Mouse (Mus musculus) ES-Bruce4 (cell line): ENCODE measurements around the gene Antxr2. TPM values are rescaled to one million over a fixed set of nuclear protein-coding genes. Genes with fewer than 3 reads are reported as not detected.

ENCODE experiments used
- H3K27ac ChIP-seq: 2 replicates; pipeline ENCODE4 v1.5.1; 2012; ENCODE audit warnings: low read length, inconsistent platforms; ENCODE audit not compliant: insufficient read depth
- H3K27me3 ChIP-seq: 2 replicates; pipeline ENCODE4 v1.6.1; 2012; ENCODE audit warnings: mild to moderate bottlenecking, low read length, inconsistent platforms; ENCODE audit not compliant: control insufficient read depth, poor library complexity, insufficient read depth, severe bottlenecking
- H3K36me3 ChIP-seq: 2 replicates; pipeline ENCODE4 v1.6.1; 2012; ENCODE audit warnings: inconsistent platforms, mild to moderate bottlenecking, low read length, moderate library complexity; ENCODE audit not compliant: control insufficient read depth, poor library complexity, insufficient read depth, severe bottlenecking
- H3K4me1 ChIP-seq: one replicate; pipeline ENCODE4 v1.8.1; 2011; ENCODE audit warnings: low read length; ENCODE audit not compliant: control insufficient read depth, insufficient read depth
- H3K4me3 ChIP-seq: 2 replicates; pipeline ENCODE4 v1.5.1; 2011; ENCODE audit warnings: low read depth, mild to moderate bottlenecking, low read length
- H3K9ac ChIP-seq: 2 replicates; pipeline ENCODE4 v1.6.1; 2012; ENCODE audit warnings: low read depth, mild to moderate bottlenecking, inconsistent platforms; ENCODE audit not compliant: poor library complexity, severe bottlenecking
- H3K9me3 ChIP-seq: replicated peaks from 2 replicates; pipeline ENCODE4 v1.6.1; 2012; ENCODE audit warnings: mild to moderate bottlenecking, low read length, inconsistent platforms; ENCODE audit not compliant: control insufficient read depth, poor library complexity, insufficient read depth, severe bottlenecking
- CTCF ChIP-seq: IDR thresholded peaks from one replicate; pipeline ENCODE4 v1.8.1; 2011; ENCODE audit warnings: low read depth, low read length
- EP300 ChIP-seq: IDR thresholded peaks from 2 replicates; pipeline ENCODE4 v1.6.1; 2011; ENCODE audit warnings: low read depth, low read length; ENCODE audit not compliant: insufficient read depth
- POLR2A ChIP-seq: IDR thresholded peaks from one replicate; pipeline ENCODE4 v1.8.1; 2011; ENCODE audit warnings: low read length; ENCODE audit not compliant: insufficient read depth
- polyA plus RNA-seq: library from polyadenylated mRNA; stranded (reverse); fragments of >200 nt; gene quantifications from 2 replicates; pipeline ENCODE4 v1.2.4, GENCODE M21; 2011; ENCODE audit warnings: low read depth; ENCODE audit not compliant: missing spikeins, insufficient read depth, insufficient read length

Antxr2 gene
- polyA plus RNA-seq, 1 experiment: 1.3 TPM

GRCm38 (mm10) chr5:97835418-97835817 is 195.4 kb downstream of the Antxr2 start:
- no peak overlapping the region for H3K9ac ChIP-seq
- no peaks in the 10 kb centered on the region for H3K36me3 ChIP-seq
- no peaks in the 10 kb centered on the region for H3K27me3 ChIP-seq
- H3K4me3 ChIP-seq: no peak overlapping the region
- no peak overlapping the region for H3K27ac ChIP-seq
- H3K9me3 ChIP-seq: no peaks in the 10 kb centered on the region
- no peaks in the 10 kb centered on the region for H3K4me1 ChIP-seq
- TF ChIP-seq EP300 (no peak), CTCF (no peak)

GRCm38 (mm10) chr5:97834770-97835169 is 196.1 kb downstream of the Antxr2 start:
- Histone ChIP-seq H3K9ac (no peak overlapping the region), H3K27me3 (no peaks in the 10 kb centered on the region), H3K4me1 (no peaks in the 10 kb centered on the region), H3K9me3 (no peaks in the 10 kb centered on the region), H3K27ac (no peak overlapping the region), H3K4me3 (no peak overlapping the region), H3K36me3 (no peaks in the 10 kb centered on the region)
- TF ChIP-seq CTCF: no peak
- TF ChIP-seq EP300: no peak
- TF ChIP-seq POLR2A: no peak

Other genes starting within 250 kb of the Antxr2 start
- gene Prdm8, start 136.2 kb upstream of the Antxr2 start, polyA plus RNA-seq: 0.61 and 0.76 TPM in 2 replicates
- 24.1 and 25.9 TPM in 2 replicates for gene Fgf5, start 223.1 kb upstream of the Antxr2 start, polyA plus RNA-seq